Mouse (Mus musculus): ENCODE data around the gene Tm4sf1. TPM values are rescaled to one million over a fixed set of nuclear protein-coding genes. Genes with fewer than 3 reads are reported as not detected.
A peak's percentile ranks its signal among the peaks of the same experiment; 100 is the strongest.

The Tm4sf1 gene
- polyA plus RNA-seq, 1 experiment from 2014 or later = 64.4 TPM

DNA sequence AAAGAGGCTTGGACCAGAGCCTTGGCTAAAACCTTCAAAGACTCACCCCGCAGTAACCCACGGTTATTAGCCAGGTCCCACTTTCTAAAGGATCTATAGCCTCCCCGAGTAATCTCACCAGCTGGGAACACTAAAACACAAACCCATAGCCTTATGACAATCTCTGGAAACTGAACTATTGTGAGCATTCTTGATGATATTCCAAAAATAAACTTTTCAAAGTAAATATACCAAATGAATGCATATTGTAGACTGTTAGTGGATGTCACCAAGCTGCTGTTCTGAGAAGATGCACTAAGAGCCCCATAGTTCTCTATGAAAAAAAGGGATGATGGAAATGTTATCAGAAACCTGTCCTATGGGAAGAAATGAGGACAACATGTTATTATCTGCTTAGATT lies 25.0 kb downstream of the Tm4sf1 start:
- Histone ChIP-seq H3K36me3 (ENCODE audit: control insufficient read depth, insufficient read depth, low read length) (no peaks in the 10 kb centered on the region), H3K27ac (ENCODE audit: low read depth) (no peak overlapping the region), H3K4me1 (replicated peaks; ENCODE audit: control insufficient read depth, insufficient read depth, low read length) (no peaks in the 10 kb centered on the region), H3K4me2 (ENCODE audit: low read length) (no peak overlapping the region), H3K4me3 (ENCODE audit: low read depth, low read length) (no peak overlapping the region), H3K9me3 (ENCODE audit: control insufficient read depth, low read length) (no peaks in the 10 kb centered on the region), H3K9ac (ENCODE audit: low read length) (no peak overlapping the region), H3K27me3 (replicated peaks; ENCODE audit: control insufficient read depth, insufficient read depth, low read length) (no peaks in the 10 kb centered on the region)
- no peak for ATAC-seq (replicated peaks; ENCODE audit: low FRiP score, low TSS enrichment, low read depth)
- DNase-seq (ENCODE audit: low spot score) = no peak
- 84% methylated on average over 3 of the region's 3 CpGs for WGBS

DNA sequence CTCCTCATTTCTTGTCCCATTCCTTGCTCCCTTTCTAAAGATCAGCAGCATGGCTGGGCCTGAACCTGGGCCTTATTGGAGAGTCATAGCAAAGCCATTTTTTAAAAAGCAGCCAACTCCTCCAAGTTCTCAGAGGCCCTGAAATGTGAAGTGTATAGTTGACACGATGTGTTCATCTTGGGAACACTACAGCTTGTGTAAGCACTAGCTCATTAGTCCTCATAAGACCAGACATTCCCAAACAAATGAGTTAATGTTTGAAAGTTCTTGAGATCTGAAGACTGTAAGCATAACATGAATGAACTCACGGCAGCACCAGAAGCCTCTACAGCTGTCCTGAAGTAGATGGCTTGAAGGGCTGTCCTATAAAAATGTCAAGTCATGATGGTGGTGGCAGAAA lies 32.8 kb downstream of the Tm4sf1 start:
- Histone ChIP-seq H3K27ac (ENCODE audit: low read depth) (no peak overlapping the region), H3K27me3 (replicated peaks; ENCODE audit: control insufficient read depth, insufficient read depth, low read length) (no peaks in the 10 kb centered on the region), H3K4me3 (ENCODE audit: low read depth, low read length) (no peak overlapping the region), H3K9me3 (ENCODE audit: control insufficient read depth, low read length) (no peaks in the 10 kb centered on the region), H3K9ac (ENCODE audit: low read length) (no peak overlapping the region), H3K4me2 (ENCODE audit: low read length) (no peak overlapping the region), H3K4me1 (replicated peaks; ENCODE audit: control insufficient read depth, insufficient read depth, low read length) (no peaks in the 10 kb centered on the region), H3K36me3 (ENCODE audit: control insufficient read depth, insufficient read depth, low read length) (no peaks in the 10 kb centered on the region)
- 39% methylated on average over 2 of the region's 2 CpGs for WGBS
- ATAC-seq (replicated peaks; ENCODE audit: low FRiP score, low TSS enrichment, low read depth) = no peak
- DNase-seq (ENCODE audit: low spot score) = no peak

DNA sequence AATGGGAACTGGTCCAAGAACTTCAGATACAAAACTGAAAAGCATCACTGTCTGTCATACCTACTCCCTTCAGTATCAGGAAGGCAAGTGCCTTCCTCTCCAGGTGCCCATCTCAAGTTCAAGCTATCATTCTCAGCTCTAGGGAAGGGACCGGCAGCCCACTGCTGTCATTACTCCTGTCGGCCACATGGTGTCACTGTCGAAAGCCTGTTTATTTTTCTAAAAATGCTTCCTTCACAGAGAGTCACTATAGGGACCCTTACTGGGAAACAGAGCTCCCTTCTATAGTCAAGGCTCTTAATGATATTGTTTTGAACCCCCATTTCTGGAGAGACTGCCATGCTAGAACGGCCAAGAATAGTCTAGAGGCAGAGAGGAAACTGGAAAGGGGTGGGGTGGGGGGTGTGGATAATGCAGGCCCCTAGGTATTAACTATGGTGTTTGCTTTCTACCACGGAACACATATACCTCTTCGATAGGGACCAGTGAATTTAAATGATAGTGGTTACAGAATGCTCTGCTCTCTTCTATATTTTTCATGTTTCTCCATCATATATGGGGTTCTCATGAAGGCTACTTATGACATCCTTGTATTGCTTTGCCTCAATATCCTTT lies 34.1 kb downstream of the Tm4sf1 start:
- no peaks in the 10 kb centered on the region for H3K27me3 ChIP-seq (replicated peaks; ENCODE audit: control insufficient read depth, insufficient read depth, low read length)
- no peak overlapping the region for H3K27ac ChIP-seq (ENCODE audit: low read depth)
- peak; percentile 71 for DNase-seq (ENCODE audit: low spot score)
- no peaks in the 10 kb centered on the region for H3K4me1 ChIP-seq (replicated peaks; ENCODE audit: control insufficient read depth, insufficient read depth, low read length)
- WGBS = 32% methylated on average over 6 of the region's 6 CpGs
- H3K9me3 ChIP-seq (ENCODE audit: control insufficient read depth, low read length) = no peaks in the 10 kb centered on the region
- ATAC-seq (replicated peaks; ENCODE audit: low FRiP score, low TSS enrichment, low read depth) = 0 out of 2 replicates have a peak, but pooled peaks have one; percentile 60
- no peak overlapping the region for H3K4me2 ChIP-seq (ENCODE audit: low read length)
- H3K4me3 ChIP-seq (ENCODE audit: low read depth, low read length) = no peak overlapping the region
- no peaks in the 10 kb centered on the region for H3K36me3 ChIP-seq (ENCODE audit: control insufficient read depth, insufficient read depth, low read length)
- H3K9ac ChIP-seq (ENCODE audit: low read length) = no peak overlapping the region

DNA sequence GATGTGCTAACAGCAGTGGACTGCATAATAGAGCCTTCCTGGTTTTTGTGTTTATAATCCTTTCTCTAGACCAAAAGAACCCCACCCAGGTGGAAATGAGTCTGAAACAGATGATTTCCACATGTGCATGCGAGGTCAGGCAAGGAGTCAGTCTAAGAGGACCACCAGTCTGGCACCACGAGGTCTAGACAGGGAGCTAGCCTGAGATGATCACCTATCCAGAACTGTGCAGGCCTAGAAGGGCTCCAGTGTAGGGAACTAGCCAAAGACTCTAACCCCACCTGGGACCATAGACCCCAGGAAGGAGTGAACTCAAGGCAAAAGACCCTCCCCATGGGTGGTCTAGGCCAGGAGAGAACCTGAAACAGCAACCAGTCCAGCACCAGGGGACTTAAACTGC lies 48.7 kb downstream of the Tm4sf1 start:
- Histone ChIP-seq H3K4me1 (replicated peaks; ENCODE audit: control insufficient read depth, insufficient read depth, low read length) (no peaks in the 10 kb centered on the region), H3K27me3 (replicated peaks; ENCODE audit: control insufficient read depth, insufficient read depth, low read length) (no peaks in the 10 kb centered on the region), H3K27ac (ENCODE audit: low read depth) (no peak overlapping the region), H3K9me3 (ENCODE audit: control insufficient read depth, low read length) (no peaks in the 10 kb centered on the region), H3K9ac (ENCODE audit: low read length) (no peak overlapping the region), H3K4me2 (ENCODE audit: low read length) (no peak overlapping the region), H3K4me3 (ENCODE audit: low read depth, low read length) (no peak overlapping the region), H3K36me3 (ENCODE audit: control insufficient read depth, insufficient read depth, low read length) (no peaks in the 10 kb centered on the region)
- DNase-seq (ENCODE audit: low spot score) (no peak), ATAC-seq (replicated peaks; ENCODE audit: low FRiP score, low TSS enrichment, low read depth) (no peak)
- WGBS = 71% methylated on average over 2 of the region's 2 CpGs

DNA sequence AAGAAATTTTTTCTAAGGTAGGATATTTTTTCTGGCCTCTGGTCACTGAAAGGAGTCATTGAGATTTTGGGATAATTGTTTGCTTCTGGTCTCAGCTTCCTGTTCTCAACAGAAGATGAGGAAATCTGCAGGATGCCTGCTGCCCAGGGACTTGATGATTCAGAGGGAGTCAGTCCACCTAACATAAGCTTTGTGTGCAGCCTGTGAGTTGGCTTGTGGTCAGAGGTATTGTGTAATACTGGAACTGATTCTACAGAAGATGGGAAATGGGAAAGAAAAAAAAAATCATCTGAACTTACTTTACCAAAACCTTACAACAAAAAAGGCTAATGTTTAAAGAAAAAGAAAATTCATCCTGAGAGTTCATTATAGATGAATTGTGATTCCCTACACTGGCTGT lies 49.2 kb downstream of the Tm4sf1 start:
- no peak overlapping the region for H3K9ac ChIP-seq (ENCODE audit: low read length)
- DNase-seq (ENCODE audit: low spot score) (no peak), ATAC-seq (replicated peaks; ENCODE audit: low FRiP score, low TSS enrichment, low read depth) (no peak)
- no peaks in the 10 kb centered on the region for H3K9me3 ChIP-seq (ENCODE audit: control insufficient read depth, low read length)
- no peak overlapping the region for H3K4me3 ChIP-seq (ENCODE audit: low read depth, low read length)
- H3K36me3 ChIP-seq (ENCODE audit: control insufficient read depth, insufficient read depth, low read length) = no peaks in the 10 kb centered on the region
- H3K27ac ChIP-seq (ENCODE audit: low read depth) = no peak overlapping the region
- H3K4me2 ChIP-seq (ENCODE audit: low read length) = no peak overlapping the region
- no peaks in the 10 kb centered on the region for H3K4me1 ChIP-seq (replicated peaks; ENCODE audit: control insufficient read depth, insufficient read depth, low read length)
- H3K27me3 ChIP-seq (replicated peaks; ENCODE audit: control insufficient read depth, insufficient read depth, low read length) = no peaks in the 10 kb centered on the region

DNA sequence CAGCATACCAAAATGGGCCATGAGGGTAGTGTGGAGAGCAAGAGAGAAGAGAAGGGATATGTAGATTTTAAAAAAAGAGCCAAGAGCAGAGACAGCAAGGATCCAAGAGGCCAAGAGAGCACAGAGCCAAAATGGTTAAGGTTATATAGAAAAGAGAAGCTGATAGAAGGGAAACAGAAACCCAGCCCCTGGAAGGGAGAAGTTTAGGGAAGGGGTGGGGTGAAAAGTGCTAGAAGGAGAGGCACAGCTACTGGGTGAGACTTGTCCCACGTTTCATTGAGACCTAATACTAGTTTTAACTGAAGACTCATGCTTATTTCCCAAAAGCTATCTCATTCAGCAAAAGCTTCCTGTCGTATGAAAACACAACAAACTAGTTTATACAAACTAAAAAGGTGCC lies 56.5 kb downstream of the Tm4sf1 start:
- Histone ChIP-seq H3K9me3 (ENCODE audit: control insufficient read depth, low read length) (no peaks in the 10 kb centered on the region), H3K4me1 (replicated peaks; ENCODE audit: control insufficient read depth, insufficient read depth, low read length) (no peaks in the 10 kb centered on the region), H3K9ac (ENCODE audit: low read length) (no peak overlapping the region), H3K27ac (ENCODE audit: low read depth) (no peak overlapping the region), H3K4me2 (ENCODE audit: low read length) (no peak overlapping the region), H3K27me3 (replicated peaks; ENCODE audit: control insufficient read depth, insufficient read depth, low read length) (no peaks in the 10 kb centered on the region), H3K36me3 (ENCODE audit: control insufficient read depth, insufficient read depth, low read length) (no peaks in the 10 kb centered on the region), H3K4me3 (ENCODE audit: low read depth, low read length) (no peak overlapping the region)
- 51% methylated on average over 2 of the region's 2 CpGs for WGBS
- ATAC-seq (replicated peaks; ENCODE audit: low FRiP score, low TSS enrichment, low read depth) = no peak
- DNase-seq (ENCODE audit: low spot score) = no peak

Other genes with a start within 250 kb of the Tm4sf1 start
- gene Tm4sf4, start 123.3 kb upstream of the Tm4sf1 start, polyA plus RNA-seq (2014; fragmentation: Nextera tagmentation; extraction: Ambion mirVana) = 43.0 and 53.0 TPM in 2 replicates

Measured in intestine, embryonic 14.5 days (tissue).